Mouse (Mus musculus) midbrain, embryonic 14.5 days (tissue): ENCODE results near the gene Gm12185. TPM values are rescaled to one million over a fixed set of nuclear protein-coding genes. Genes with fewer than 3 reads are reported as not detected.

Experiments
- polyA plus RNA-seq: library from polyadenylated mRNA; unstranded; fragments of >200 nt; fragmentation: Nextera tagmentation; extraction: Ambion mirVana; gene quantifications from 2 replicates; pipeline ENCODE4 v1.2.1, GENCODE M21; 2014

Gm12185 gene
- polyA plus RNA-seq, 1 experiment from 2014 or later, result not detected

Other genes with a start within 250 kb of the Gm12185 start
- gene Rack1, start 191.9 kb downstream of the Gm12185 start, polyA plus RNA-seq, result 505 and 506 TPM in 2 replicates
- 6.3 and 8.4 TPM in 2 replicates for gene Trim41, start 174.9 kb downstream of the Gm12185 start, polyA plus RNA-seq
- 0.75 and 1.6 TPM in 2 replicates for gene Trim7, start 166.1 kb downstream of the Gm12185 start, polyA plus RNA-seq
- gene Gm12184, start 165.6 kb downstream of the Gm12185 start, polyA plus RNA-seq, result 3.2 and 4.5 TPM in 2 replicates
- gene Irgm1, start 120.5 kb downstream of the Gm12185 start, polyA plus RNA-seq, result 1.4 and 5.0 TPM in 2 replicates
- gene Gm5431, start 90.0 kb downstream of the Gm12185 start, polyA plus RNA-seq, result 0.34 TPM in 1 of 2 replicates, not detected in the other
- 1.4 and 1.7 TPM in 2 replicates for gene Psme2b, start 46.0 kb downstream of the Gm12185 start, polyA plus RNA-seq
- gene Olfr56, start 13.3 kb downstream of the Gm12185 start, polyA plus RNA-seq, result not detected in 2 replicates
- gene 9930111J21Rik1, start 12.8 kb downstream of the Gm12185 start, polyA plus RNA-seq, result 0.39 TPM in 1 of 2 replicates, not detected in the other
- 0.74 TPM in 1 of 2 replicates, not detected in the other for gene Tgtp1, start 1.9 kb upstream of the Gm12185 start, polyA plus RNA-seq
- gene 9930111J21Rik2, start 59.0 kb upstream of the Gm12185 start, polyA plus RNA-seq, result 0.04 and 0.46 TPM in 2 replicates
- gene Tgtp2, start 72.0 kb upstream of the Gm12185 start, polyA plus RNA-seq, result 0.76 TPM in 1 of 2 replicates, not detected in the other
- 0.16 and 3.5 TPM in 2 replicates for gene Ifi47, start 84.4 kb upstream of the Gm12185 start, polyA plus RNA-seq
- not detected in 2 replicates for gene Olfr1396, start 122.6 kb upstream of the Gm12185 start, polyA plus RNA-seq
- not detected in 2 replicates for gene Olfr1395, start 150.0 kb upstream of the Gm12185 start, polyA plus RNA-seq
- gene Olfr1394, start 162.2 kb upstream of the Gm12185 start, polyA plus RNA-seq, result not detected in 2 replicates
- not detected in 2 replicates for gene Btnl9, start 194.9 kb upstream of the Gm12185 start, polyA plus RNA-seq
- gene Zfp62, start 211.1 kb upstream of the Gm12185 start, polyA plus RNA-seq, result 37.3 and 61.7 TPM in 2 replicates